Mouse (Mus musculus): Measurements from ENCODE around the gene Stac2.

Gene Stac2

GRCm38 (mm10) chr11:98050940-98051339, 2.3 kb downstream of the Stac2 start:
- 36% methylated on average over 2 of the region's 2 CpGs for WGBS

GRCm38 (mm10) chr11:98050520-98050815, 2.8 kb downstream of the Stac2 start:
- 22% methylated on average over 2 of the region's 2 CpGs for WGBS

- 65% methylated on average over 14 of the region's 14 CpGs for WGBS
Observed at GRCm38 (mm10) chr11:98049672-98050519, 3.4 kb downstream of the Stac2 start.

- 40% methylated on average over 4 of the region's 4 CpGs for WGBS
Observed at GRCm38 (mm10) chr11:98047745-98048144, 5.5 kb downstream of the Stac2 start.

GRCm38 (mm10) chr11:98046466-98046865, 6.8 kb downstream of the Stac2 start:
- 86% methylated on average over 1 of the region's 1 CpGs for whole genome bisulfite sequencing

GRCm38 (mm10) chr11:98045596-98045995, 7.7 kb downstream of the Stac2 start:
- 67% methylated on average over 4 of the region's 4 CpGs for WGBS

GRCm38 (mm10) chr11:98044074-98044473, 9.2 kb downstream of the Stac2 start:
- 57% methylated on average over 5 of the region's 5 CpGs for WGBS

GRCm38 (mm10) chr11:98042741-98043140, 10.5 kb downstream of the Stac2 start:
- 57% methylated on average over 6 of the region's 6 CpGs for WGBS

GRCm38 (mm10) chr11:98040975-98041374, 12.3 kb downstream of the Stac2 start:
- WGBS = 94% methylated on average over 8 of the region's 8 CpGs

GRCm38 (mm10) chr11:98037871-98038270, 15.4 kb downstream of the Stac2 start:
- WGBS = 45% methylated on average over 14 of the region's 14 CpGs

GRCm38 (mm10) chr11:98035977-98036377, 17.3 kb downstream of the Stac2 start:
- WGBS = 2% methylated on average over 27 of the region's 27 CpGs

- WGBS = 35% methylated on average over 4 of the region's 4 CpGs
Observed at GRCm38 (mm10) chr11:98034840-98035239, 18.4 kb downstream of the Stac2 start.

- 45% methylated on average over 5 of the region's 5 CpGs for WGBS
Observed at GRCm38 (mm10) chr11:98034061-98034460, 19.2 kb downstream of the Stac2 start.

- WGBS = 2% methylated on average over 5 of the region's 5 CpGs
Observed at GRCm38 (mm10) chr11:98031443-98031770, 21.9 kb downstream of the Stac2 start.

GRCm38 (mm10) chr11:98030701-98031442, 22.4 kb downstream of the Stac2 start:
- 44% methylated on average over 5 of the region's 5 CpGs for WGBS

GRCm38 (mm10) chr11:98027785-98028184, 25.5 kb downstream of the Stac2 start:
- WGBS = 16% methylated on average over 7 of the region's 7 CpGs

- under 1% methylated on average over 18 of the region's 18 CpGs for WGBS
Observed at GRCm38 (mm10) chr11:98027297-98027688, 26.0 kb downstream of the Stac2 start.

GRCm38 (mm10) chr11:98026570-98027296, 26.5 kb downstream of the Stac2 start, which contains the start of gene Rpl19:
Gene Rpl19, plus strand, starts transcription at chr11:98026710.
- under 1% methylated on average over 69 of the region's 69 CpGs for WGBS

- WGBS = 3% methylated on average over 15 of the region's 15 CpGs
Observed at GRCm38 (mm10) chr11:98026248-98026569, 27.1 kb downstream of the Stac2 start.

GRCm38 (mm10) chr11:98024516-98024915, 28.7 kb downstream of the Stac2 start:
- whole genome bisulfite sequencing = 84% methylated on average over 3 of the region's 3 CpGs

- 1% methylated on average over 52 of the region's 52 CpGs for WGBS
Observed at GRCm38 (mm10) chr11:98022555-98023371, 30.5 kb downstream of the Stac2 start, which contains the start of gene Cacnb1. Gene Cacnb1, minus strand, starts transcription at chr11:98023034.

- WGBS = under 1% methylated on average over 23 of the region's 23 CpGs
Observed at GRCm38 (mm10) chr11:98022253-98022554, 31.1 kb downstream of the Stac2 start.

Data from cerebral cortex, adult 2 months (tissue).